Mouse (Mus musculus): Measurements from ENCODE around the gene Aasdh.

Gene Aasdh

DNA sequence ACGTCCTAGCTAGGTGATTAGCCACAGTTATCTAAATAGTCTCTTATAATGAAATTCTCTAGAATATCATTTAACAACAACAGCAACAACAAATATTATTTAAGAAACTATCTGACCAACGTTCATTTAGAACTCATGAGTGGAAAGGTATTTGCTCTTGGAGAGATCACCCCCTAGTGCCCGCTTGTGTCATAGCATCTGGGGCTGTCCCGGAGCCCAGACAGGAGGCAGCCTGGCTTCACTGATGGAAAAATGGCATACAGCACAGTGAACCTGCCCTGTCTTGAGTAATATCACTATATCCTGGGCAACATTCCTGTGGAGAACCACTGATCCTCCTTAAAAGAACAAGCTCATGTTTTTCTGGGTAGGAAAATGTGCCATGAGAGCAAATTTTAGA, 61.9 kb downstream of the Aasdh start:
- peak; percentile 47 for DNase-seq (ENCODE audit: low read depth, low spot score)

DNA sequence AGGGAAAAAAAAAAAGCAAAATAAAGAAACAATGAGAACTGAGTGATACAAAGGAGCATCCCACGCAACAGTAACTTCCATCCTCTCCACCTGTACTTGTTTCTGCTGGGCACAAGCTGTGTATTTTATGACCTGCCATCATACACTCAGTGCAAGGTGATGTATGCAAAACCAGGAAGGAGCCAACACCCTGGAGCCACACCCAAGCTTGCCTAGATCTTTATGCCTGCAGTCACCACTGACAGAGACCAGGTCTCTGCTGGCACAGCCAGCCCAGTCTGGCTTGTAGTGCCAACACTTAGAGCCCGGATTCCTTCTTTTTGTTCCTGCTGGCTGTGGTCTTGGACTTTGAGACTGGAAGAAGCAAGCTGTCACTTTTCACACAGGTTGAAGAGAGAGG, 63.5 kb downstream of the Aasdh start:
- no peak for DNase-seq (ENCODE audit: low read depth, low spot score)

DNA sequence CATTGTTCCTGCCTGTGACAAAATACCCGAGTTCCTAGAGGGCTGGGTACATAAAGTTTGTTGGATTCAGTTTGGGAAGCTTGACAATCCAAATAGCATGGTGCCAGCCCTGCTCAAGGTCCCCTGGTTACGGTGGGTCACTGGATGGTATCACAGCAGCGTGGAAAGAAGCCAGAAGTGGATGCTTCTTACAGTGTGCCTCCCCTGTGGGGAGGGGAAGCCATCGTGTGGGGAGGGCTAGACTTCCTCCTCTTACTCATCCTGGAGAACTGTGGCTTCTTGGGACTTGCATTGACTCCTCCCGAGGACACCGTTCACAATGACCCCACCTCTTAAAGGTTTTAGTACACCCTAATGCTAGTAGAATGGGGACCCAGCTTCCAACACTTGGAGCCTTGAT, 65.5 kb downstream of the Aasdh start:
- no peak for DNase-seq (ENCODE audit: low read depth, low spot score)

DNA sequence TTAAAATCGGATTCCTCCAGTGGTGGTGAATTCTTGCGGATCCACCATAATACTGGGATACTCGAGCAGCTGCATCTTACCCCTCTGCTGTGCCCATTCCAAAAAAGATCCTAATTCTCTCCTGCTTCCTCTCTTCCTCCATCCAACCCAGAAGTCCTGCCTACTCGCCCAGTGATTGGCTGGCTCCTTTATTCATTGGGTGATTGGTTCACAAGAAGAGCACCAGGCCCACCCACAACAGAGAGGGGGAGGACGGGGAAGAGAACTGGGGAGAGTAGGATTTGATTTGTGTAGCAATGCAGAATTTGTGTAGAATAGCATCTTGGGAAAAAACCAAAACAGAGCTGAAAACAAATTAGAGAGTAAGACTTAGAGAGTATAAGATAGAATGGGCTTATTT, 68.3 kb downstream of the Aasdh start:
- no peak for DNase-seq (ENCODE audit: low read depth, low spot score)

DNA sequence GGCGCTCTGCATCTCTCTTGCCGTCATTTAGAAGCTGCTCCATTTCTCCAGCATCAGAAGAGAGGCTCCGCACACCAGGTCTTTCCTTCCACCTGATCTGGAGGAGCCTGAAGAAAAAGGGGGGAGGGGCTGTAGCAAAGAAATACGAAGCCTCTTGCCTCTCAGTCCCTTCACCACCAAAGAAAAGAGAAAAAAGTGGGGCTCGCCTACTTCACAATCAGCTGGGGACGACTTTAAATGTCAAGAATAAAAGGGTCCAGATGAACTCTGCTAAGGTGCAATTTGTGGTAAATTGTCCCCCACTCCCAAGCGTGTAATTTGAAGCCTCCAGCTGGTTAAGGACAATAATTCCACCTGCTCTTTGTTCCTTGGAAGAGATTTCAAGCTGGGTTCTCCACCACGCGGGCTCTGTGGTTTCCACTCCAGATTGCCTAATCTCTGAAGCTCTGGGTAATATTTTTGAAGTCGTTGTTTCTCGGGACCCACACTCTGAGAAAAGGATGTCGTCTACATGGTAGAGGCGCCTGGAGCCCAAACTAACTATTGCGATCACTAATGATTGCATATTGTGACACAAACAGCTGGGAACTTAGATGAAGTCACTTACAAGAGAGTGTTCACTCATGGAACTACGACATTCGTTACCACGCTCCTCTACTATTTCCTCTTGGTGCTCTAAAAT, 72.6 kb downstream of the Aasdh start:
- no peak for DNase-seq (ENCODE audit: low read depth, low spot score)

DNA sequence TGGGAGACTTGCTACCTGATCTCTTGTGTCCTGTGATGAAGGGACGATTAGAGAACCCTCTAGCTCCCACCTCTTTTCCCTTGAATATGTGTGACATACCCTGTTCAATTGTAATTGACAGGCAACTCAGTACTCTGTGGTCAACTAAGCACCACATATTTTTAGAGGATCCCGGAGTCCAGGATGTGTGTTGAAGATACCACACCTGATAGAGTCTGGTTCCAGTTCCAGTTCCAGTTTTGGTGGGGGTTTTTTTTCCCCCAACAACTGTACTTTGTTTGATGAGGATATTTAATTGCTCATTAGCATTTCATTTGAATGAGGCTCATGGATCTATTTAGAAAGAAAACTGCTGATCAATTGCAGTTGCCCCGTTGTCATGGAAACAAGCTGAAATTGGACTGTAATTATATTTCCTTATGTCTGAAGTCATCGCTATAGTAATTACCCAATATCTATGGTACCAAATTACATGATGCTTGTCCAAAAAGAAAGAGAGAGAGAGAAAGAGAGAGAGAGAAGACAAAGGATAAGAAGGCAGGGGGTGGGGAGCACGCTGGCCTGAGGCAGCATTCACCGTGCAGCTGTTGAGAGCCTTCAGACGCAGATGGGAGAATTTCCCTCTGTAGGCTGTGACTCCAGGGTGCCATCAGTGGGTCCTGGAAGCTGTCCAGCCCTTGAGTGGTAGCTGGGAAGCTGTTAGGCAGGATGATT, 76.6 kb downstream of the Aasdh start:
- no peak for DNase-seq (ENCODE audit: low read depth, low spot score)
